Mouse (Mus musculus): Measurements from ENCODE around the gene Lpp. TPM values are rescaled to one million over a fixed set of nuclear protein-coding genes. Genes with fewer than 3 reads are reported as not detected.

Gene Lpp
- polyA plus RNA-seq, 1 experiment from 2014 or later, result 79.2 TPM

DNA sequence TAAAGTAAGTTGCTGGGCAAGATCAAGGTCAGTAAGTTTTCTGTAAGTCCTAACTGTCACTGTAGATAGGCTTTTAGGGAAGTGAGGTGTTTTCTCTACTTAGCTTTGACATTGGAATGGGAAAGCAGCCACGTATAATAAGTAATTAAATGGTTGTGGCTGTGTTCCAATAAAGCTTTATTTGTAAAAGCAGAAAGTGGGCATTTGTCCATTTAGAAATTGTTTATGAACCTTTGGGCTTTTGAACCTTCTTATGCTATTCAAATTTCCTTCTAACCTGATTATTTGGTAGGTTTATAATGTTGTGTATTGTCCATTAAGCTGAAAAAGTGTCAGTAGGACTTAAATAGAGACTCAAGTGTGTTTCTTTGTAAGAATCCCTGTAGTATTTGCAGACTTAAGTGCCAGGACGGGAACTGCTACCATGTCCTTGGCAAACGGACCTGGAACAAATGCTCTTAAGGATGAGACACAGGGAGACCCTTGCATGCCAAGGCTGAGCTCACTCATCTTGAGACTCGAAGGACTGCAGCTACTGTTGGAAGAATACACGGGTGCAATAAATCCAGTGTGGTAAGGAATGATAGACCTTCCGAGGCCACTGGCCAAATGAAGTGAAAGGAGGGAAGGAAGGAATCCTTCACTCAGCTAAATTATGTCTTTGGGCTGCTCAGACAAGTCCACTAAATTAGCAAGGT is 252.7 kb downstream of the Lpp start:
- 79% methylated on average over 6 of the region's 6 CpGs for whole genome bisulfite sequencing
- DNase-seq (ENCODE audit: low spot score) (no peak), ATAC-seq (replicated peaks; ENCODE audit: low FRiP score, low TSS enrichment, low read depth) (no peak)
- H3K4me3 ChIP-seq (ENCODE audit: low read depth, low read length), result no peak overlapping the region
- H3K27me3 ChIP-seq (replicated peaks; ENCODE audit: control insufficient read depth, insufficient read depth, low read length), result no peaks in the 10 kb centered on the region
- H3K9me3 ChIP-seq (ENCODE audit: control insufficient read depth, low read length), result no peaks in the 10 kb centered on the region
- no peaks in the 10 kb centered on the region for H3K4me1 ChIP-seq (replicated peaks; ENCODE audit: control insufficient read depth, insufficient read depth, low read length)
- H3K36me3 ChIP-seq (ENCODE audit: control insufficient read depth, insufficient read depth, low read length), result no peaks in the 10 kb centered on the region
- H3K4me2 ChIP-seq (ENCODE audit: low read length), result no peak overlapping the region
- H3K9ac ChIP-seq (ENCODE audit: low read length), result no peak overlapping the region
- H3K27ac ChIP-seq (ENCODE audit: low read depth), result no peak overlapping the region

DNA sequence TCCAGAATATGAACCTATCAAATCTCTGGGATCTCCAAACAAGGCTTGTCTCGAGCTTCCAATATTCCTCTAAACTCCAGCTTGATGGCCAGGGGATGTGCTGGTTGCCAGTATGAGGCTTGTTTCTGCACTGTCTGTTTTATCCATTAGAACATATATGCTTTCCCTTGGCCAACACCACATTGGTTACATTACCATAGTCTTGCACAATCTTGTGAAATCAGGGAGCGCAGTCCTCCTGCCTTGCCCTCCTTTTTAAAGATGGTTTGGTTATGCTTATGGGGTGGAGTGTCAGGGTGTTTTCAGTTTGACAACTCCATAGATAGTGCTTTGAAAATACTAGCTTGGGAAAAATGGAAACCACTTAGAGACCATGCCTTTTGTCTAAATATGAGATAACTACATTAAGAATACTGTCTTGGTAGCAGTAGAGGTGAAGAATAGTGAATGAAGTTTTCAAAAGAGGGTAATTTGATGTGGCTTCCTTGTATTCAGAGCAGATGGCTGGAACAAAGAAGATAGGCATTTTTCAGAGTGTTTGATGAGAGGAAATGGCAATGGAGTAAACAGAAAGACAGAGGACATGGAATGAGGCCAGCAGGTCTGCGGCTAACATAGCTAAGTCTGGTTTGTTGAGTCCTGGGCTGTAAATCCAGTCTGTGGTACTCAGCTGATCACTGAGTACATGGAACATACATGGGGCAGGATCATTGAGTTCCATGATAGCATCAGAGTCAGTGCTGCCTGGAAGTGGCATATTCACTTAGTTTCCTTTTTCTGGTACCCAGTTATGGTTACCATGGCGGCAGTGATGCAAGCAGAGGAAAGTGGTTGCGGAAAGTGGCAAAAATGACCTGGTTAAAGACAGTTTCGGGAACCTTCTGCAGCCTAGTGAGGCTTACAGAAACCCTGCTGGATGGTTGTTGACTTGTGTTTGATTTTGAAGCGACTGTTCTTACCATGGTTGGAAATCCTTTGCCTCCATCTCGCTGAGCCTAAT is 258.6 kb downstream of the Lpp start:
- Histone ChIP-seq H3K27me3 (replicated peaks; ENCODE audit: control insufficient read depth, insufficient read depth, low read length) (no peaks in the 10 kb centered on the region), H3K27ac (ENCODE audit: low read depth) (no peak overlapping the region), H3K9me3 (ENCODE audit: control insufficient read depth, low read length) (no peaks in the 10 kb centered on the region), H3K4me3 (ENCODE audit: low read depth, low read length) (no peak overlapping the region), H3K9ac (ENCODE audit: low read length) (no peak overlapping the region), H3K4me2 (ENCODE audit: low read length) (no peak overlapping the region), H3K36me3 (ENCODE audit: control insufficient read depth, insufficient read depth, low read length) (no peaks in the 10 kb centered on the region), H3K4me1 (replicated peaks; ENCODE audit: control insufficient read depth, insufficient read depth, low read length) (no peaks in the 10 kb centered on the region; the same call in 1 of the 2 replicates)
- 78% methylated on average over 8 of the region's 8 CpGs for WGBS
- no peak for DNase-seq (ENCODE audit: low spot score)
- no peak for ATAC-seq (replicated peaks; ENCODE audit: low FRiP score, low TSS enrichment, low read depth)

DNA sequence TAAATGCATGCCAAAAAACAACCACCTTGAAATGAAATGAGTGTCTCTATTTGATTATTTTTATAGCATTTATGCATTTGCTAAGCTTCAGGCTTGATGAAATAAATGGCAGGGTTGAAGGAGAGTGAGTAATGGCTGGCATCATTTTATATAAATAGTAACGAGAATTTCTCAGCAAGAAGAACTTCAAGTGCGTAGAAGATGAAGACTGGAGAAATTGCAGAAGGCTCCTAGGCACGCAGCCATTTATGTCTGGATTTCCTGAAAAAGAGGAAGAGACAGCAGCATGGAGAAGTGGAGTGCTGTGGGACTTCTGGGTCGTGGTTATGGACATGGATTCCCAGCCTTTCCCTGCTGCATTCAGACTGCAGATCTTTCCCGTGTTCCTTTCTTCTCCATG is 259.7 kb downstream of the Lpp start:
- WGBS, result 57% methylated on average over 5 of the region's 5 CpGs
- H3K4me2 ChIP-seq (ENCODE audit: low read length), result no peak overlapping the region
- DNase-seq (ENCODE audit: low spot score) (no peak), ATAC-seq (replicated peaks; ENCODE audit: low FRiP score, low TSS enrichment, low read depth) (no peak)
- no peaks in the 10 kb centered on the region for H3K27me3 ChIP-seq (replicated peaks; ENCODE audit: control insufficient read depth, insufficient read depth, low read length)
- no peaks in the 10 kb centered on the region for H3K36me3 ChIP-seq (ENCODE audit: control insufficient read depth, insufficient read depth, low read length)
- no peak overlapping the region for H3K4me3 ChIP-seq (ENCODE audit: low read depth, low read length)
- no peak overlapping the region for H3K27ac ChIP-seq (ENCODE audit: low read depth)
- no peaks in the 10 kb centered on the region; the same call in 1 of the 2 replicates for H3K4me1 ChIP-seq (replicated peaks; ENCODE audit: control insufficient read depth, insufficient read depth, low read length)
- no peaks in the 10 kb centered on the region for H3K9me3 ChIP-seq (ENCODE audit: control insufficient read depth, low read length)
- no peak overlapping the region for H3K9ac ChIP-seq (ENCODE audit: low read length)

- H3K27ac ChIP-seq (ENCODE audit: low read depth), result no peak overlapping the region
Observed at GRCm38 (mm10) chr16:24655116-24655515, 261.8 kb downstream of the Lpp start.

GRCm38 (mm10) chr16:24656026-24656425 is 262.7 kb downstream of the Lpp start:
- Histone ChIP-seq H3K36me3 (ENCODE audit: control insufficient read depth, insufficient read depth, low read length) (no peaks in the 10 kb centered on the region), H3K4me2 (ENCODE audit: low read length) (no peak overlapping the region), H3K27ac (ENCODE audit: low read depth) (no peak overlapping the region), H3K9me3 (ENCODE audit: control insufficient read depth, low read length) (no peaks in the 10 kb centered on the region), H3K27me3 (replicated peaks; ENCODE audit: control insufficient read depth, insufficient read depth, low read length) (no peaks in the 10 kb centered on the region), H3K9ac (ENCODE audit: low read length) (no peak overlapping the region), H3K4me1 (replicated peaks; ENCODE audit: control insufficient read depth, insufficient read depth, low read length) (no peaks in the 10 kb centered on the region; the same call in 1 of the 2 replicates), H3K4me3 (ENCODE audit: low read depth, low read length) (no peak overlapping the region)
- ATAC-seq (replicated peaks; ENCODE audit: low FRiP score, low TSS enrichment, low read depth), result no peak
- DNase-seq (ENCODE audit: low spot score), result no peak
- 87% methylated on average over 8 of the region's 8 CpGs for WGBS

More at GRCm38 (mm10) chr16:24655116-24655515, 261.8 kb downstream of the Lpp start:
- Histone ChIP-seq H3K9me3 (ENCODE audit: control insufficient read depth, low read length) (no peaks in the 10 kb centered on the region), H3K4me2 (ENCODE audit: low read length) (no peak overlapping the region), H3K4me1 (replicated peaks; ENCODE audit: control insufficient read depth, insufficient read depth, low read length) (no peaks in the 10 kb centered on the region; the same call in 1 of the 2 replicates), H3K4me3 (ENCODE audit: low read depth, low read length) (no peak overlapping the region), H3K27me3 (replicated peaks; ENCODE audit: control insufficient read depth, insufficient read depth, low read length) (no peaks in the 10 kb centered on the region), H3K9ac (ENCODE audit: low read length) (no peak overlapping the region), H3K36me3 (ENCODE audit: control insufficient read depth, insufficient read depth, low read length) (no peaks in the 10 kb centered on the region)
- DNase-seq (ENCODE audit: low spot score), result no peak
- 60% methylated on average over 3 of the region's 3 CpGs for WGBS
- ATAC-seq (replicated peaks; ENCODE audit: low FRiP score, low TSS enrichment, low read depth), result no peak

GRCm38 (mm10) chr16:24656752-24657151 is 263.4 kb downstream of the Lpp start:
- Histone ChIP-seq H3K4me3 (ENCODE audit: low read depth, low read length) (no peak overlapping the region), H3K27ac (ENCODE audit: low read depth) (no peak overlapping the region), H3K36me3 (ENCODE audit: control insufficient read depth, insufficient read depth, low read length) (no peaks in the 10 kb centered on the region), H3K27me3 (replicated peaks; ENCODE audit: control insufficient read depth, insufficient read depth, low read length) (no peaks in the 10 kb centered on the region), H3K9me3 (ENCODE audit: control insufficient read depth, low read length) (no peaks in the 10 kb centered on the region), H3K9ac (ENCODE audit: low read length) (no peak overlapping the region), H3K4me2 (ENCODE audit: low read length) (no peak overlapping the region), H3K4me1 (replicated peaks; ENCODE audit: control insufficient read depth, insufficient read depth, low read length) (no peaks in the 10 kb centered on the region)
- WGBS, result 78% methylated on average over 5 of the region's 5 CpGs
- ATAC-seq (replicated peaks; ENCODE audit: low FRiP score, low TSS enrichment, low read depth), result no peak
- no peak for DNase-seq (ENCODE audit: low spot score)

DNA sequence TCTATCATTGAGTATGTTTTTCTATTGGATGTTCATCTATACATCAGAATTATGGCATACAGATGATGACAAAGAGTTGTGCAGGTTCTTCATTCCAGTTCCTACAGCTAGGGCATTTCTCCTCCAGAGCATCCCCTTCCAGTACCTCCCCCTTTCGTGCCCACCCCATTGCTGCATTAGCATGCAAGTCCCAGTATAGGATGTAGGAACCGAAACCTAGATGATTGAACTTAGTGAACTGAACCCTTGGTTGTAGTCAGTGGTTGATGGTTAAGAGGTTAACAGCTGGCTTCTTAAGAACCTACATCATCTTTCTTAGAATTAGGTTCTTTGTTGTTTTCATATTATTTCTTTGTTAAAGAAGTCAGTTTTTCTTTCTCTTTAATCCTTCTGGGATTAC is 265.7 kb downstream of the Lpp start:
- no peak for DNase-seq (ENCODE audit: low spot score)
- Histone ChIP-seq H3K4me3 (ENCODE audit: low read depth, low read length) (no peak overlapping the region), H3K27ac (ENCODE audit: low read depth) (no peak overlapping the region), H3K36me3 (ENCODE audit: control insufficient read depth, insufficient read depth, low read length) (0 out of 2 replicates have a peak, but pooled peaks cover 8% of the 10 kb centered on the region), H3K4me2 (ENCODE audit: low read length) (no peak overlapping the region), H3K9me3 (ENCODE audit: control insufficient read depth, low read length) (no peaks in the 10 kb centered on the region), H3K9ac (ENCODE audit: low read length) (no peak overlapping the region), H3K27me3 (replicated peaks; ENCODE audit: control insufficient read depth, insufficient read depth, low read length) (no peaks in the 10 kb centered on the region), H3K4me1 (replicated peaks; ENCODE audit: control insufficient read depth, insufficient read depth, low read length) (no peaks in the 10 kb centered on the region)
- ATAC-seq (replicated peaks; ENCODE audit: low FRiP score, low TSS enrichment, low read depth), result no peak
- 87% methylated on average over 2 of the region's 2 CpGs for WGBS

GRCm38 (mm10) chr16:24664131-24664530 is 270.8 kb downstream of the Lpp start:
- no peak for DNase-seq (ENCODE audit: low spot score)
- no peak overlapping the region for H3K4me2 ChIP-seq (ENCODE audit: low read length)

More at GRCm38 (mm10) chr16:24664131-24664530, 270.8 kb downstream of the Lpp start:
- H3K4me3 ChIP-seq (ENCODE audit: low read depth, low read length), result no peak overlapping the region
- H3K4me1 ChIP-seq (replicated peaks; ENCODE audit: control insufficient read depth, insufficient read depth, low read length), result no peaks in the 10 kb centered on the region
- no peak overlapping the region for H3K9ac ChIP-seq (ENCODE audit: low read length)
- H3K27me3 ChIP-seq (replicated peaks; ENCODE audit: control insufficient read depth, insufficient read depth, low read length), result no peaks in the 10 kb centered on the region
- ATAC-seq (replicated peaks; ENCODE audit: low FRiP score, low TSS enrichment, low read depth), result no peak
- H3K27ac ChIP-seq (ENCODE audit: low read depth), result no peak overlapping the region
- H3K9me3 ChIP-seq (ENCODE audit: control insufficient read depth, low read length), result no peaks in the 10 kb centered on the region
- H3K36me3 ChIP-seq (ENCODE audit: control insufficient read depth, insufficient read depth, low read length), result 0 out of 2 replicates have a peak, but pooled peaks cover 15% of the 10 kb centered on the region

Data from intestine, embryonic 14.5 days (tissue).